Mouse (Mus musculus): ENCODE results near the gene Kdm4d. TPM values are rescaled to one million over a fixed set of nuclear protein-coding genes. Genes with fewer than 3 reads are reported as not detected.

Gene Kdm4d
- polyA plus RNA-seq, 1 experiment, result 0.02 TPM

- no peaks in the 10 kb centered on the region for H3K79me3 ChIP-seq (ENCODE audit: low read depth)
- TF ChIP-seq MYOD1 (IDR thresholded peaks at IDR 0.05; ENCODE audit: control insufficient read depth, insufficient read length, low read depth), result no peak
- no peak for TF ChIP-seq FOSL1 (IDR thresholded peaks at IDR 0.05; ENCODE audit: insufficient read depth, low read length, poor library complexity, severe bottlenecking)
- TF ChIP-seq CTCF (IDR thresholded peaks at IDR 0.05; ENCODE audit: control insufficient read depth, insufficient read depth, insufficient read length), result no peak
- H3K36me3 ChIP-seq (ENCODE audit: control insufficient read depth, insufficient read depth), result no peaks in the 10 kb centered on the region
- H3ac ChIP-seq (ENCODE audit: control insufficient read depth, insufficient read length, low read depth), result no peak overlapping the region
- no peak overlapping the region for H3K4me3 ChIP-seq (ENCODE audit: insufficient read depth, poor library complexity, severe bottlenecking)
- no peaks in the 10 kb centered on the region for H3K27me3 ChIP-seq (ENCODE audit: control insufficient read depth, insufficient read depth, insufficient read length)
- no peaks in the 10 kb centered on the region for H3K79me2 ChIP-seq (ENCODE audit: control insufficient read depth, insufficient read depth)
Observed at GRCm38 (mm10) chr9:14533659-14534058, 33.4 kb upstream of the Kdm4d start.

- Histone ChIP-seq H3K4me3 (ENCODE audit: insufficient read depth, poor library complexity, severe bottlenecking) (no peak overlapping the region), H3K27me3 (ENCODE audit: control insufficient read depth, insufficient read depth, insufficient read length) (no peaks in the 10 kb centered on the region), H3K79me3 (ENCODE audit: low read depth) (no peaks in the 10 kb centered on the region), H3ac (ENCODE audit: control insufficient read depth, insufficient read length, low read depth) (no peak overlapping the region), H3K79me2 (ENCODE audit: control insufficient read depth, insufficient read depth) (no peaks in the 10 kb centered on the region), H3K36me3 (ENCODE audit: control insufficient read depth, insufficient read depth) (no peaks in the 10 kb centered on the region)
- no peak for TF ChIP-seq CEBPB (IDR thresholded peaks at IDR 0.05; ENCODE audit: low read depth)
- TF ChIP-seq MAX (IDR thresholded peaks at IDR 0.05), result no peak
Observed at GRCm38 (mm10) chr9:14532283-14532682, 32.0 kb upstream of the Kdm4d start.

GRCm38 (mm10) chr9:14530004-14530403 is 29.7 kb upstream of the Kdm4d start:
- no peaks in the 10 kb centered on the region for H3K36me3 ChIP-seq (ENCODE audit: control insufficient read depth, insufficient read depth)
- no peaks in the 10 kb centered on the region for H3K27me3 ChIP-seq (ENCODE audit: control insufficient read depth, insufficient read depth, insufficient read length)
- TF ChIP-seq FOSL1 (IDR thresholded peaks at IDR 0.05; ENCODE audit: insufficient read depth, low read length, poor library complexity, severe bottlenecking) (no peak), MYOG (IDR thresholded peaks at IDR 0.05; ENCODE audit: control insufficient read depth, extremely low read depth, insufficient read length) (no peak), MAX (IDR thresholded peaks at IDR 0.05) (no peak), CTCF (IDR thresholded peaks at IDR 0.05; ENCODE audit: control insufficient read depth, insufficient read depth, insufficient read length) (no peak), USF1 (IDR thresholded peaks at IDR 0.05; ENCODE audit: low read depth) (no peak), CEBPB (IDR thresholded peaks at IDR 0.05; ENCODE audit: low read depth) (no peak), MYOD1 (IDR thresholded peaks at IDR 0.05; ENCODE audit: control insufficient read depth, insufficient read length, low read depth) (no peak)
- no peaks in the 10 kb centered on the region for H3K79me2 ChIP-seq (ENCODE audit: control insufficient read depth, insufficient read depth)
- no peaks in the 10 kb centered on the region for H3K79me3 ChIP-seq (ENCODE audit: low read depth)
- no peak overlapping the region for H3ac ChIP-seq (ENCODE audit: control insufficient read depth, insufficient read length, low read depth)
- no peak overlapping the region for H3K4me3 ChIP-seq (ENCODE audit: insufficient read depth, poor library complexity, severe bottlenecking)

- no peak for TF ChIP-seq MAX (IDR thresholded peaks at IDR 0.05)
- TF ChIP-seq CTCF (IDR thresholded peaks at IDR 0.05; ENCODE audit: control insufficient read depth, insufficient read depth, insufficient read length), result peak; percentile 27
- no peak for TF ChIP-seq MYOG (IDR thresholded peaks at IDR 0.05; ENCODE audit: control insufficient read depth, extremely low read depth, insufficient read length)
- no peak for TF ChIP-seq CEBPB (IDR thresholded peaks at IDR 0.05; ENCODE audit: low read depth)
- no peak for TF ChIP-seq USF1 (IDR thresholded peaks at IDR 0.05; ENCODE audit: low read depth)
- TF ChIP-seq FOSL1 (IDR thresholded peaks at IDR 0.05; ENCODE audit: insufficient read depth, low read length, poor library complexity, severe bottlenecking), result no peak
- no peak for TF ChIP-seq MYOD1 (IDR thresholded peaks at IDR 0.05; ENCODE audit: control insufficient read depth, insufficient read length, low read depth)
- H3K27me3 ChIP-seq (ENCODE audit: control insufficient read depth, insufficient read depth, insufficient read length), result no peaks in the 10 kb centered on the region
- no peaks in the 10 kb centered on the region for H3K79me3 ChIP-seq (ENCODE audit: low read depth)
- H3K79me2 ChIP-seq (ENCODE audit: control insufficient read depth, insufficient read depth), result no peaks in the 10 kb centered on the region
- no peak overlapping the region for H3K4me3 ChIP-seq (ENCODE audit: insufficient read depth, poor library complexity, severe bottlenecking)
- no peak overlapping the region for H3ac ChIP-seq (ENCODE audit: control insufficient read depth, insufficient read length, low read depth)
- H3K36me3 ChIP-seq (ENCODE audit: control insufficient read depth, insufficient read depth), result no peaks in the 10 kb centered on the region
Observed at GRCm38 (mm10) chr9:14523408-14524043, 23.2 kb upstream of the Kdm4d start.

GRCm38 (mm10) chr9:14521695-14522094 is 21.4 kb upstream of the Kdm4d start:
- TF ChIP-seq MYOD1 (IDR thresholded peaks at IDR 0.05; ENCODE audit: control insufficient read depth, insufficient read length, low read depth) (peak; percentile 33), USF1 (IDR thresholded peaks at IDR 0.05; ENCODE audit: low read depth) (no peak), CEBPB (IDR thresholded peaks at IDR 0.05; ENCODE audit: low read depth) (no peak)
- no peaks in the 10 kb centered on the region for H3K36me3 ChIP-seq (ENCODE audit: control insufficient read depth, insufficient read depth)
- H3K27me3 ChIP-seq (ENCODE audit: control insufficient read depth, insufficient read depth, insufficient read length), result no peaks in the 10 kb centered on the region
- no peaks in the 10 kb centered on the region for H3K79me3 ChIP-seq (ENCODE audit: low read depth)
- H3ac ChIP-seq (ENCODE audit: control insufficient read depth, insufficient read length, low read depth), result no peak overlapping the region
- H3K79me2 ChIP-seq (ENCODE audit: control insufficient read depth, insufficient read depth), result no peaks in the 10 kb centered on the region
- no peak overlapping the region for H3K4me3 ChIP-seq (ENCODE audit: insufficient read depth, poor library complexity, severe bottlenecking)

GRCm38 (mm10) chr9:14520971-14521670 is 20.8 kb upstream of the Kdm4d start:
- H3K79me3 ChIP-seq (ENCODE audit: low read depth), result no peaks in the 10 kb centered on the region
- no peak overlapping the region for H3ac ChIP-seq (ENCODE audit: control insufficient read depth, insufficient read length, low read depth)
- H3K36me3 ChIP-seq (ENCODE audit: control insufficient read depth, insufficient read depth), result no peaks in the 10 kb centered on the region
- no peaks in the 10 kb centered on the region for H3K79me2 ChIP-seq (ENCODE audit: control insufficient read depth, insufficient read depth)
- H3K4me3 ChIP-seq (ENCODE audit: insufficient read depth, poor library complexity, severe bottlenecking), result no peak overlapping the region
- TF ChIP-seq CEBPB (IDR thresholded peaks at IDR 0.05; ENCODE audit: low read depth) (no peak), MYOD1 (IDR thresholded peaks at IDR 0.05; ENCODE audit: control insufficient read depth, insufficient read length, low read depth) (no peak), FOSL1 (IDR thresholded peaks at IDR 0.05; ENCODE audit: insufficient read depth, low read length, poor library complexity, severe bottlenecking) (no peak), USF1 (IDR thresholded peaks at IDR 0.05; ENCODE audit: low read depth) (no peak), CTCF (IDR thresholded peaks at IDR 0.05; ENCODE audit: control insufficient read depth, insufficient read depth, insufficient read length) (no peak), MAX (IDR thresholded peaks at IDR 0.05) (no peak)
- H3K27me3 ChIP-seq (ENCODE audit: control insufficient read depth, insufficient read depth, insufficient read length), result no peaks in the 10 kb centered on the region
